Mouse (Mus musculus) megakaryocyte, embryonic 14.5 days (primary cell): ENCODE results near the gene Sptbn4.

Experiments used
- FLI1 ChIP-seq: IDR thresholded peaks from 2 replicates; pipeline ENCODE4 v1.6.1; 2012; ENCODE audit warnings: low read length, inconsistent platforms, mixed read lengths
- GATA1 ChIP-seq: IDR thresholded peaks from 3 replicates; pipeline ENCODE4 v1.6.1; 2012; ENCODE audit warnings: mixed read lengths, low read length, inconsistent platforms, borderline replicate concordance

- TF ChIP-seq GATA1 (no peak), FLI1 (no peak)
Measured at GRCm38 (mm10) chr7:27408379-27409176, 38.9 kb downstream of the Sptbn4 start.
